Mouse (Mus musculus): ENCODE data around the gene Rapgef3. TPM values are rescaled to one million over a fixed set of nuclear protein-coding genes. Genes with fewer than 3 reads are reported as not detected.
A peak's percentile ranks its signal among the peaks of the same experiment; 100 is the strongest.

Gene Rapgef3
- polyA plus RNA-seq, 1 experiment from 2014 or later, result 5.9 TPM

GRCm38 (mm10) chr15:97705211-97706050 lies 62.3 kb downstream of the Rapgef3 start, which contains the start of gene Rpap3:
TSS of gene Rpap3 (minus strand) at chr15:97705825.
- peak within 1 kb of the TSS; percentile 87 for H3K4me3 ChIP-seq
- H3K27ac ChIP-seq (replicated peaks), result peak within 1 kb of the TSS; percentile 92
- under 1% methylated on average over 71 of the region's 71 CpGs for WGBS

GRCm38 (mm10) chr15:97696616-97697015 lies 71.2 kb downstream of the Rapgef3 start:
- H3K27me3 ChIP-seq (replicated peaks; ENCODE audit: low read depth, poor library complexity, severe bottlenecking), result no peaks in the 10 kb centered on the region
- H3K36me3 ChIP-seq (replicated peaks), result peaks cover 100% of the 10 kb centered on the region
- H3K4me1 ChIP-seq, result no peaks in the 10 kb centered on the region
- 89% methylated on average over 10 of the region's 10 CpGs for WGBS
- H3K4me3 ChIP-seq, result no peak overlapping the region
- no peaks in the 10 kb centered on the region for H3K9me3 ChIP-seq
- DNase-seq (ENCODE audit: low spot score), result no peak
- no peak overlapping the region for H3K27ac ChIP-seq (replicated peaks)

More at GRCm38 (mm10) chr15:97705211-97706050, 62.3 kb downstream of the Rapgef3 start, which contains the start of gene Rpap3:
- H3K4me1 ChIP-seq, result peaks cover 19% of the 10 kb centered on the region
- H3K27me3 ChIP-seq (replicated peaks; ENCODE audit: low read depth, poor library complexity, severe bottlenecking), result no peaks in the 10 kb centered on the region
- peak; percentile 90 for DNase-seq (ENCODE audit: low spot score)
- peaks cover 34% of the 10 kb centered on the region for H3K36me3 ChIP-seq (replicated peaks)
- H3K9me3 ChIP-seq, result no peaks in the 10 kb centered on the region

Other genes with a start within 250 kb of the Rapgef3 start
- 38.8 and 40.2 TPM in 2 replicates for gene Rpap3, start 62.1 kb downstream of the Rapgef3 start, polyA plus RNA-seq (2016; fragmentation: Nextera tagmentation; extraction: Ambion mirVana)
- 0.06 TPM in 1 of 2 replicates, not detected in the other for gene Endou, start 36.6 kb downstream of the Rapgef3 start, polyA plus RNA-seq (2016; fragmentation: Nextera tagmentation; extraction: Ambion mirVana)
- gene Slc48a1, start 10.5 kb upstream of the Rapgef3 start, polyA plus RNA-seq (2016; fragmentation: Nextera tagmentation; extraction: Ambion mirVana), result 17.8 and 18.9 TPM in 2 replicates
- gene Hdac7, start 76.5 kb upstream of the Rapgef3 start, polyA plus RNA-seq (2016; fragmentation: Nextera tagmentation; extraction: Ambion mirVana), result 26.6 and 30.2 TPM in 2 replicates
- 0.59 and 0.82 TPM in 2 replicates for gene Vdr, start 142.7 kb upstream of the Rapgef3 start, polyA plus RNA-seq (2016; fragmentation: Nextera tagmentation; extraction: Ambion mirVana)
- gene Tmem106c, start 196.2 kb upstream of the Rapgef3 start, polyA plus RNA-seq (2016; fragmentation: Nextera tagmentation; extraction: Ambion mirVana), result 36.0 and 38.1 TPM in 2 replicates
- gene Col2a1, start 236.7 kb upstream of the Rapgef3 start, polyA plus RNA-seq (2016; fragmentation: Nextera tagmentation; extraction: Ambion mirVana), result 271 and 282 TPM in 2 replicates